Mouse (Mus musculus) c-Kit-positive CD71-positive TER-119-negative erythroid progenitor cells, embryonic 14.5 days (primary cell): Measurements from ENCODE around the gene Abca9.

Experiments
- DNase-seq: peaks from one replicate; pipeline ENCODE4 v3.0.0-alpha.2; 2013; ENCODE audit warnings: low read depth

Gene Abca9

GRCm38 (mm10) chr11:110167459-110168251, at the start of gene Abca9:
Gene Abca9, minus strand, starts transcription at chr11:110168196.
- DNase-seq = no peak

- no peak for DNase-seq
These were observed 49.1 kb upstream of the Abca9 start for GRCm38 (mm10) chr11:110217118-110217517.

GRCm38 (mm10) chr11:110203930-110204329, 35.9 kb upstream of the Abca9 start:
- no peak for DNase-seq

- DNase-seq = no peak
These were observed 30.9 kb upstream of the Abca9 start for GRCm38 (mm10) chr11:110198882-110199281.

GRCm38 (mm10) chr11:110196561-110197306, 28.7 kb upstream of the Abca9 start:
- DNase-seq = no peak

- DNase-seq = no peak
These were observed 27.3 kb upstream of the Abca9 start for GRCm38 (mm10) chr11:110195310-110195709.

GRCm38 (mm10) chr11:110171212-110171611, 3.2 kb upstream of the Abca9 start:
- DNase-seq = no peak

GRCm38 (mm10) chr11:110165822-110166221, 2.2 kb downstream of the Abca9 start:
- no peak for DNase-seq

GRCm38 (mm10) chr11:110165409-110165808, 2.6 kb downstream of the Abca9 start:
- DNase-seq = no peak

GRCm38 (mm10) chr11:110157059-110157458, 10.9 kb downstream of the Abca9 start:
- no peak for DNase-seq

- DNase-seq = no peak
These were observed 12.0 kb downstream of the Abca9 start for GRCm38 (mm10) chr11:110155985-110156384.

- DNase-seq = no peak
These were observed 20.4 kb downstream of the Abca9 start for GRCm38 (mm10) chr11:110147640-110148039.

- no peak for DNase-seq
These were observed 22.6 kb downstream of the Abca9 start for GRCm38 (mm10) chr11:110145421-110145820.

- no peak for DNase-seq
These were observed 37.2 kb downstream of the Abca9 start for GRCm38 (mm10) chr11:110130760-110131159.

- DNase-seq = no peak
These were observed 56.9 kb downstream of the Abca9 start for GRCm38 (mm10) chr11:110111137-110111536.

- DNase-seq = no peak
These were observed 66.6 kb downstream of the Abca9 start for GRCm38 (mm10) chr11:110101437-110101836.

- DNase-seq = no peak
These were observed 69.1 kb downstream of the Abca9 start for GRCm38 (mm10) chr11:110098901-110099300.

- DNase-seq = no peak
These were observed 70.5 kb downstream of the Abca9 start for GRCm38 (mm10) chr11:110097465-110097864.

GRCm38 (mm10) chr11:110095858-110096257, 72.1 kb downstream of the Abca9 start, which contains the start of gene Abca8a:
Gene Abca8a, minus strand, starts transcription at chr11:110095978.
- DNase-seq = no peak

GRCm38 (mm10) chr11:110094846-110095380, 73.1 kb downstream of the Abca9 start:
- no peak for DNase-seq

GRCm38 (mm10) chr11:110094236-110094635, 73.8 kb downstream of the Abca9 start:
- DNase-seq = no peak

GRCm38 (mm10) chr11:110091328-110091727, 76.7 kb downstream of the Abca9 start:
- DNase-seq = no peak

GRCm38 (mm10) chr11:110072158-110072557, 95.8 kb downstream of the Abca9 start:
- DNase-seq = no peak
